Mouse (Mus musculus) midbrain, embryonic 13.5 days (tissue): ENCODE results near the gene Pax6. TPM values are rescaled to one million over a fixed set of nuclear protein-coding genes. Genes with fewer than 3 reads are reported as not detected.

Experiments used
- ATAC-seq: fragments of 200-750 bp; cut with Nextera tagmentation; 2 replicates; pipeline ENCODE4 v1.8.0; 2017; ENCODE audit warnings: mild to moderate bottlenecking, moderate TSS enrichment, moderate library complexity
- H3K27ac ChIP-seq: fragments of 300-500 bp; sonication (generic); 2 replicates; pipeline ENCODE4 v1.5.1; 2015; ENCODE audit warnings: inconsistent platforms, mild to moderate bottlenecking, moderate library complexity
- H3K27me3 ChIP-seq: fragments of 300-500 bp; sonication (generic); 2 replicates; pipeline ENCODE4 v1.6.1; 2015; ENCODE audit warnings: mild to moderate bottlenecking, inconsistent platforms
- H3K36me3 ChIP-seq: fragments of 300-500 bp; sonication (generic); 2 replicates; pipeline ENCODE4 v1.6.1; 2015; ENCODE audit warnings: mild to moderate bottlenecking, inconsistent platforms
- H3K4me1 ChIP-seq: fragments of 300-500 bp; sonication (generic); replicated peaks from 2 replicates; pipeline ENCODE4 v1.6.1; 2015; ENCODE audit warnings: inconsistent platforms
- H3K4me2 ChIP-seq: fragments of 300-500 bp; sonication (generic); replicated peaks from 2 replicates; pipeline ENCODE4 v1.6.1; 2015; ENCODE audit warnings: moderate library complexity, mild to moderate bottlenecking, inconsistent platforms
- H3K4me3 ChIP-seq: fragments of 300-500 bp; sonication (generic); replicated peaks from 2 replicates; pipeline ENCODE4 v1.5.1; 2015; ENCODE audit warnings: mild to moderate bottlenecking, inconsistent platforms
- H3K9ac ChIP-seq: fragments of 300-500 bp; sonication (generic); replicated peaks from 2 replicates; pipeline ENCODE4 v1.6.1; 2015; ENCODE audit warnings: mild to moderate bottlenecking, inconsistent platforms
- H3K9me3 ChIP-seq: fragments of 300-500 bp; sonication (generic); 2 replicates; pipeline ENCODE4 v1.6.1; 2016; ENCODE audit warnings: mild to moderate bottlenecking, inconsistent platforms
- WGBS: fragments of 180-500 bp; shearing (Covaris S2); methylation state at CpG from one replicate; pipeline ENCODE4 v1.1.7; 2015; 5-methylcytosine and 5-hydroxymethylcytosine counted together
- polyA plus RNA-seq: library from polyadenylated mRNA; unstranded; fragments of >200 nt; fragmentation: Nextera tagmentation; extraction: Ambion mirVana; gene quantifications from 2 replicates; pipeline ENCODE4 v1.2.1, GENCODE M21; 2015

Gene Pax6
- polyA plus RNA-seq, 1 experiment from 2014 or later: 39.9 TPM

GRCm38 (mm10) chr2:105673054-105673453 lies 4.4 kb downstream of the Pax6 start:
- Histone ChIP-seq H3K9me3 (no peaks in the 10 kb centered on the region), H3K4me2 (peak overlapping the region; percentile 62), H3K27me3 (peaks cover 100% of the 10 kb centered on the region), H3K4me3 (peak overlapping the region; percentile 49), H3K36me3 (no peaks in the 10 kb centered on the region), H3K9ac (peak overlapping the region; percentile 55; the same call in 1 of the 2 replicates), H3K27ac (peak overlapping the region; percentile 64), H3K4me1 (peaks cover 53% of the 10 kb centered on the region)
- under 1% methylated on average over 6 of the region's 6 CpGs for WGBS
- ATAC-seq: no peak

GRCm38 (mm10) chr2:105673631-105674060 lies 4.9 kb downstream of the Pax6 start:
- ATAC-seq: no peak
- peak overlapping the region; percentile 55 for H3K9ac ChIP-seq
- peak overlapping the region; percentile 62 for H3K27ac ChIP-seq
- peak overlapping the region; percentile 49 for H3K4me3 ChIP-seq
- no peaks in the 10 kb centered on the region for H3K9me3 ChIP-seq
- peaks cover 49% of the 10 kb centered on the region for H3K4me1 ChIP-seq
- peak overlapping the region; percentile 62 for H3K4me2 ChIP-seq
- H3K36me3 ChIP-seq: no peaks in the 10 kb centered on the region
- peaks cover 98% of the 10 kb centered on the region for H3K27me3 ChIP-seq
- 2% methylated on average over 10 of the region's 10 CpGs for WGBS

- Histone ChIP-seq H3K9ac (peak overlapping the region; percentile 79), H3K27me3 (peaks cover 98% of the 10 kb centered on the region), H3K4me1 (peaks cover 43% of the 10 kb centered on the region), H3K36me3 (no peaks in the 10 kb centered on the region), H3K4me2 (peak overlapping the region; percentile 62), H3K9me3 (no peaks in the 10 kb centered on the region), H3K27ac (peak overlapping the region; percentile 76), H3K4me3 (peak overlapping the region; percentile 49)
- 0 out of 2 replicates have a peak, but pooled peaks have one; percentile 2 for ATAC-seq
- WGBS: 2% methylated on average over 36 of the region's 36 CpGs
Observed at GRCm38 (mm10) chr2:105674061-105674874, 5.6 kb downstream of the Pax6 start.

DNA sequence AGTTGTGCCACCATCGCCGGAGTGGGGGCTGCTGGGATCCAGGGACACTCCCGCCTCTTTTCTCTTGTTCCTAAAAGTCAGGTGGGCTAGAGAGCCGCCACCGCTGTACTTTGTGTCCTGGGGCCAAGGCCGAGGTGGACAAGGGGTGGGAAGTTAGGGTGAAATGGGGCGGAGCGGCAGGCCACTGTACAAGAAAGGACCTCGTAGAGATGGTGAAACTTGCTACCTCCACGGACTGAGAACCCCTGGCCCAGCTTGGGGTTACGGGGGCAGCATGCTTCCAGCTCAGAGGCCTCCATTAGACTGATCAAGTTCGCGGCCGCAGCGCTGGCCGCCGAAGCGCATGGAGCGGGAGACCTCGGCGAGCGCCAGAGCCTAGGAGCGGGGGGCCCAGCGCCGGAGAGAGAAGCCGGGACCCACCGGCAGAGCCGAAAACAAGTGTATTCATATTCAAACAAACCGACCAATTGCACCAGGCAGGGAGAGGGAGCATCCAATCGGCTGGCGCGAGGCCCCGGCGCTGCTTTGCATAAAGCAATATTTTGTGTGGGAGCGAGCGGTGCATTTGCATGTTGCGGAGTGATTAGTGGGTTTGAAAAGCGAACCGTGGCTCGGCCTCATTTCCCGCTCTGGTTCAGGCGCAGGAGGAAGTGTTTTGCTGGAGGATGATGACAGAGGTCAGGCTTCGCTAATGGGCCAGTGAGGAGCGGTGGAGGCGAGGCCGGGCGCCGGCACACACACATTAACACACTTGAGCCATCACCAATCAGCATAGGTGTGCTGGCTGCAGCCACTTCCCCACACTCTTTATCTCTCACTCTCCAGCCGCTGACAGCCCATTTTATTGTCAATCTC lies 6.4 kb downstream of the Pax6 start:
- peaks cover 98% of the 10 kb centered on the region for H3K27me3 ChIP-seq

GRCm38 (mm10) chr2:105675730-105676079 lies 7.0 kb downstream of the Pax6 start:
- WGBS: under 1% methylated on average over 11 of the region's 11 CpGs
- H3K27me3 ChIP-seq: peaks cover 98% of the 10 kb centered on the region
- H3K36me3 ChIP-seq: no peaks in the 10 kb centered on the region
- H3K9ac ChIP-seq: peak overlapping the region; percentile 79
- peaks cover 35% of the 10 kb centered on the region for H3K4me1 ChIP-seq
- ATAC-seq: no peak
- H3K27ac ChIP-seq: peak overlapping the region; percentile 76
- no peaks in the 10 kb centered on the region for H3K9me3 ChIP-seq
- H3K4me3 ChIP-seq: peak overlapping the region; percentile 49
- H3K4me2 ChIP-seq: peak overlapping the region; percentile 62

More for the DNA sequence above, 6.4 kb downstream of the Pax6 start:
- Histone ChIP-seq H3K9me3 (no peaks in the 10 kb centered on the region), H3K9ac (peak overlapping the region; percentile 79), H3K36me3 (no peaks in the 10 kb centered on the region), H3K4me2 (peak overlapping the region; percentile 62), H3K4me3 (peak overlapping the region; percentile 49), H3K27ac (peak overlapping the region; percentile 76), H3K4me1 (peaks cover 37% of the 10 kb centered on the region)
- ATAC-seq: peak; percentile 85
- under 1% methylated on average over 49 of the region's 49 CpGs for WGBS

- Histone ChIP-seq H3K4me3 (peak overlapping the region; percentile 49), H3K4me1 (peaks cover 37% of the 10 kb centered on the region), H3K27me3 (peaks cover 98% of the 10 kb centered on the region), H3K27ac (peak overlapping the region; percentile 76), H3K9ac (peak overlapping the region; percentile 79), H3K9me3 (no peaks in the 10 kb centered on the region), H3K4me2 (peak overlapping the region; percentile 62), H3K36me3 (no peaks in the 10 kb centered on the region)
- ATAC-seq: no peak; the same call in 1 of the 2 replicates
- WGBS: under 1% methylated on average over 77 of the region's 77 CpGs
Observed at GRCm38 (mm10) chr2:105676080-105676908, 7.6 kb downstream of the Pax6 start.

- H3K4me2 ChIP-seq: peak overlapping the region; percentile 62
- H3K36me3 ChIP-seq: no peaks in the 10 kb centered on the region
- H3K4me3 ChIP-seq: peak overlapping the region; percentile 49
- WGBS: under 1% methylated on average over 11 of the region's 11 CpGs
- H3K4me1 ChIP-seq: peaks cover 43% of the 10 kb centered on the region
- no peak for ATAC-seq
- no peaks in the 10 kb centered on the region for H3K9me3 ChIP-seq
- peak overlapping the region; percentile 76 for H3K27ac ChIP-seq
- H3K27me3 ChIP-seq: peaks cover 98% of the 10 kb centered on the region
- H3K9ac ChIP-seq: peak overlapping the region; percentile 79
Observed at GRCm38 (mm10) chr2:105676909-105677433, 8.3 kb downstream of the Pax6 start.

DNA sequence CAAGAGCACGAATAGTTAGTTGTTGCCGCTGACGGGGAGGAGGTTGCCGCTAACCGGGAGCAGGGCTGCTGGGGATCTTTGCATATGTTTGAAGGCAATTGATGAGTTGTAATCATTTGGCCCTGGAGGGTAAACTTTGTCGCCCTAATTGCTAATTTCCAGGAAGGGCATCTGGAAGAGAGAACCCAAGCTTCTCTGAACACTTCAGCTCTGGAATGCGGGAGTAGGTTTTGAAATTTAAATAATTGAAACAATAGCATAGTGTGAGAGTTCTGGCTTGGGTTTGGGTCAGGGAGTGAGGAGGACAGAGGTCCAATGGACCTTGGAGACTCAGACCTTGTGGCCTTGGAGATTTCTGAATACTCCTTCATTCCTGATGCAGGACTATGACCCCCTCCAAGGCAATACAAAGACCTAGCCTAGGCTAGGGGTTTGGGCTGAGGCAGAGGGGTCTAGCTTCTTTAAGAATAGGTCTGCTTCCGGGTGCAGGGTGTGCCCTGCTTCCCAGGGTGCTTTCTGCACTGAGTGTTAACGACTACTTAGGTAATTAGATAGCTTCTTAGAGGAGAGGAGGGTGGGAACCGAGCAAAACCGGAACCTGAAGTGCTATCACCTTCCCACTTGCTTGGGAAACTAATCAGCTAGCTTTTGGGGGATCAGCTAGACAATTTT lies 8.9 kb downstream of the Pax6 start:
- no peaks in the 10 kb centered on the region for H3K36me3 ChIP-seq
- under 1% methylated on average over 11 of the region's 11 CpGs for WGBS
- H3K4me1 ChIP-seq: peaks cover 47% of the 10 kb centered on the region
- H3K27ac ChIP-seq: peak overlapping the region; percentile 64
- H3K9ac ChIP-seq: peak overlapping the region; percentile 79
- no peaks in the 10 kb centered on the region for H3K9me3 ChIP-seq
- ATAC-seq: no peak
- peak overlapping the region; percentile 62 for H3K4me2 ChIP-seq
- H3K4me3 ChIP-seq: peak overlapping the region; percentile 49
- H3K27me3 ChIP-seq: peaks cover 97% of the 10 kb centered on the region

- no peaks in the 10 kb centered on the region for H3K36me3 ChIP-seq
- peaks cover 97% of the 10 kb centered on the region for H3K27me3 ChIP-seq
- no peaks in the 10 kb centered on the region for H3K9me3 ChIP-seq
- peak overlapping the region; percentile 49 for H3K4me3 ChIP-seq
- H3K4me2 ChIP-seq: peak overlapping the region; percentile 44
- H3K9ac ChIP-seq: no peak overlapping the region
- peaks cover 46% of the 10 kb centered on the region for H3K4me1 ChIP-seq
- 8% methylated on average over 4 of the region's 4 CpGs for whole genome bisulfite sequencing
- H3K27ac ChIP-seq: no peak overlapping the region
- ATAC-seq: no peak
Observed at GRCm38 (mm10) chr2:105678306-105678705, 9.6 kb downstream of the Pax6 start.

DNA sequence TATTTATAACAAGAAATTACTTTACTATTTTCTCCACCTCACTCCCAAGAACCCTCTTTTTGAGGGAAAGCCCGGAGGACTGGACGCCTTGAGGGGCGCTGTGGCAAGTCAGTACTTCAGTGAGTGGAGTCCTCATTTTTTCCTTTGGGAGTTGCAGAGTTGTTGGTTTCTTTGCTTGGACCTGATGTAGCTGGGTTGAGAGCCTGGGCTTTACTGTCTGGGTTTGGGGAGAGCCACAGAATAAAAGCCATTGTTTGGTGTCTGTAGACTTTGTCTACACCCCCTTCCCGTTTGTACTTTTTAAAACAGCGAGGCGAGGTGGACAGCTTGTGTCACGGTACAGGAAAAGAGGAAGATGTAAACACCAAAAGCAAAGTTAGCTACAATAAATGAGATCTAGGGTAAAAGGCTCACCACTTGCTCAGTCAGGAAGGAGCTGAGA lies 10.2 kb downstream of the Pax6 start:
- 0 out of 2 replicates have a peak overlapping the region, but pooled peaks have one; percentile 45 for H3K27ac ChIP-seq
- H3K36me3 ChIP-seq: no peaks in the 10 kb centered on the region
- H3K27me3 ChIP-seq: peaks cover 96% of the 10 kb centered on the region
- peak overlapping the region; percentile 48; the same call in 1 of the 2 replicates for H3K9ac ChIP-seq
- peaks cover 40% of the 10 kb centered on the region for H3K4me1 ChIP-seq
- no peaks in the 10 kb centered on the region for H3K9me3 ChIP-seq
- H3K4me3 ChIP-seq: peak overlapping the region; percentile 25
- peak overlapping the region; percentile 44 for H3K4me2 ChIP-seq
- under 1% methylated on average over 7 of the region's 7 CpGs for WGBS
- ATAC-seq: no peak
